Mouse (Mus musculus) stomach, postnatal 0 days (tissue): ENCODE results near the gene Ttl.

Source experiments
- CTCF ChIP-seq: IDR thresholded peaks from 2 replicates; pipeline ENCODE4 v1.5.1; 2016; ENCODE audit warnings: antibody characterized with exemption, low read depth, mild to moderate bottlenecking, moderate library complexity
- EP300 ChIP-seq: optimal IDR thresholded peaks from 2 replicates; pipeline ENCODE3; 2016; ENCODE audit warnings: antibody characterized with exemption

GRCm38 (mm10) chr2:129040567-129040966 lies 25.2 kb upstream of the Ttl start:
- TF ChIP-seq CTCF: peak; percentile 57
- no peak for TF ChIP-seq EP300
